Mouse (Mus musculus): Measurements from ENCODE around the gene Lpin2. TPM values are rescaled to one million over a fixed set of nuclear protein-coding genes. Genes with fewer than 3 reads are reported as not detected.

The Lpin2 gene
- polyA plus RNA-seq, 1 experiment from 2014 or later, result 59.2 TPM

- Histone ChIP-seq H3K27ac (no peak overlapping the region), H3K4me3 (no peak overlapping the region), H3K36me3 (peaks cover 94% of the 10 kb centered on the region), H3K4me2 (replicated peaks) (no peak overlapping the region), H3K4me1 (peaks cover 1% of the 10 kb centered on the region; the same call in 1 of the 2 replicates), H3K9ac (no peak overlapping the region), H3K27me3 (no peaks in the 10 kb centered on the region), H3K9me3 (no peaks in the 10 kb centered on the region)
- WGBS, result 96% methylated on average over 15 of the region's 15 CpGs
- ATAC-seq (ENCODE audit: insufficient number of reproducible peaks, insufficient read depth, low FRiP score, low TSS enrichment), result no peak
Measured at GRCm38 (mm10) chr17:71245133-71245532, 62.8 kb downstream of the Lpin2 start.

GRCm38 (mm10) chr17:71246022-71246421 is 63.7 kb downstream of the Lpin2 start:
- no peak overlapping the region for H3K4me2 ChIP-seq (replicated peaks)
- H3K36me3 ChIP-seq, result peaks cover 94% of the 10 kb centered on the region
- H3K27ac ChIP-seq, result no peak overlapping the region
- 96% methylated on average over 4 of the region's 4 CpGs for WGBS
- H3K4me1 ChIP-seq, result peaks cover 9% of the 10 kb centered on the region; the same call in 1 of the 2 replicates
- H3K9me3 ChIP-seq, result no peaks in the 10 kb centered on the region
- no peaks in the 10 kb centered on the region for H3K27me3 ChIP-seq
- no peak overlapping the region for H3K9ac ChIP-seq
- ATAC-seq (ENCODE audit: insufficient number of reproducible peaks, insufficient read depth, low FRiP score, low TSS enrichment), result no peak
- H3K4me3 ChIP-seq, result no peak overlapping the region

- H3K4me1 ChIP-seq, result peaks cover 30% of the 10 kb centered on the region
- H3K4me2 ChIP-seq (replicated peaks), result no peak overlapping the region
- no peaks in the 10 kb centered on the region for H3K9me3 ChIP-seq
- peaks cover 71% of the 10 kb centered on the region for H3K36me3 ChIP-seq
- WGBS, result 87% methylated on average over 6 of the region's 6 CpGs
- H3K9ac ChIP-seq, result no peak overlapping the region
- H3K4me3 ChIP-seq, result no peak overlapping the region
- H3K27ac ChIP-seq, result no peak overlapping the region
- no peaks in the 10 kb centered on the region for H3K27me3 ChIP-seq
- ATAC-seq (ENCODE audit: insufficient number of reproducible peaks, insufficient read depth, low FRiP score, low TSS enrichment), result no peak
Measured at GRCm38 (mm10) chr17:71248963-71249362, 66.6 kb downstream of the Lpin2 start.

- H3K4me3 ChIP-seq, result no peak overlapping the region
- no peak overlapping the region for H3K4me2 ChIP-seq (replicated peaks)
- peaks cover 61% of the 10 kb centered on the region for H3K36me3 ChIP-seq
- peaks cover 33% of the 10 kb centered on the region for H3K4me1 ChIP-seq
- no peaks in the 10 kb centered on the region for H3K27me3 ChIP-seq
- WGBS, result 81% methylated on average over 2 of the region's 2 CpGs
- H3K27ac ChIP-seq, result no peak overlapping the region; the same call in 1 of the 2 replicates
- ATAC-seq (ENCODE audit: insufficient number of reproducible peaks, insufficient read depth, low FRiP score, low TSS enrichment), result no peak
- no peak overlapping the region for H3K9ac ChIP-seq
- no peaks in the 10 kb centered on the region for H3K9me3 ChIP-seq
Measured at GRCm38 (mm10) chr17:71250046-71250445, 67.7 kb downstream of the Lpin2 start.

- ATAC-seq (ENCODE audit: insufficient number of reproducible peaks, insufficient read depth, low FRiP score, low TSS enrichment), result no peak
- Histone ChIP-seq H3K27ac (peak overlapping the region; percentile 71), H3K4me2 (replicated peaks) (no peak overlapping the region), H3K36me3 (peaks cover 52% of the 10 kb centered on the region), H3K4me3 (no peak overlapping the region), H3K4me1 (peaks cover 37% of the 10 kb centered on the region), H3K9ac (no peak overlapping the region), H3K9me3 (no peaks in the 10 kb centered on the region), H3K27me3 (no peaks in the 10 kb centered on the region)
- 67% methylated on average over 16 of the region's 16 CpGs for WGBS
Measured at GRCm38 (mm10) chr17:71250819-71251600, 68.7 kb downstream of the Lpin2 start.

GRCm38 (mm10) chr17:71251601-71252001 is 69.2 kb downstream of the Lpin2 start:
- no peak overlapping the region for H3K4me2 ChIP-seq (replicated peaks)
- no peak overlapping the region for H3K4me3 ChIP-seq
- no peaks in the 10 kb centered on the region for H3K9me3 ChIP-seq
- ATAC-seq (ENCODE audit: insufficient number of reproducible peaks, insufficient read depth, low FRiP score, low TSS enrichment), result peak; percentile 22; the same call in 1 of the 2 replicates
- H3K36me3 ChIP-seq, result peaks cover 46% of the 10 kb centered on the region
- 31% methylated on average over 6 of the region's 6 CpGs for WGBS
- no peaks in the 10 kb centered on the region for H3K27me3 ChIP-seq
- peaks cover 37% of the 10 kb centered on the region for H3K4me1 ChIP-seq
- no peak overlapping the region for H3K9ac ChIP-seq
- peak overlapping the region; percentile 71 for H3K27ac ChIP-seq

GRCm38 (mm10) chr17:71252101-71252500 is 69.7 kb downstream of the Lpin2 start:
- no peak for ATAC-seq (ENCODE audit: insufficient number of reproducible peaks, insufficient read depth, low FRiP score, low TSS enrichment)
- 56% methylated on average over 9 of the region's 9 CpGs for WGBS
- peak overlapping the region; percentile 71 for H3K27ac ChIP-seq
- peaks cover 41% of the 10 kb centered on the region for H3K36me3 ChIP-seq
- H3K4me2 ChIP-seq (replicated peaks), result no peak overlapping the region
- no peaks in the 10 kb centered on the region for H3K9me3 ChIP-seq
- no peak overlapping the region for H3K4me3 ChIP-seq
- no peaks in the 10 kb centered on the region for H3K27me3 ChIP-seq
- H3K4me1 ChIP-seq, result peaks cover 37% of the 10 kb centered on the region
- H3K9ac ChIP-seq, result no peak overlapping the region

- no peak overlapping the region for H3K27ac ChIP-seq
- peaks cover 28% of the 10 kb centered on the region for H3K36me3 ChIP-seq
- peaks cover 37% of the 10 kb centered on the region for H3K4me1 ChIP-seq
- H3K27me3 ChIP-seq, result no peaks in the 10 kb centered on the region
- no peak overlapping the region for H3K4me3 ChIP-seq
- H3K4me2 ChIP-seq (replicated peaks), result no peak overlapping the region
- ATAC-seq (ENCODE audit: insufficient number of reproducible peaks, insufficient read depth, low FRiP score, low TSS enrichment), result no peak
- 94% methylated on average over 2 of the region's 2 CpGs for WGBS
- H3K9ac ChIP-seq, result no peak overlapping the region
- no peaks in the 10 kb centered on the region for H3K9me3 ChIP-seq
Measured at GRCm38 (mm10) chr17:71253391-71253790, 71.0 kb downstream of the Lpin2 start.

GRCm38 (mm10) chr17:71254106-71254505 is 71.7 kb downstream of the Lpin2 start:
- no peak overlapping the region for H3K27ac ChIP-seq
- H3K4me1 ChIP-seq, result peaks cover 37% of the 10 kb centered on the region
- H3K4me2 ChIP-seq (replicated peaks), result no peak overlapping the region
- 74% methylated on average over 5 of the region's 5 CpGs for WGBS
- ATAC-seq (ENCODE audit: insufficient number of reproducible peaks, insufficient read depth, low FRiP score, low TSS enrichment), result no peak
- no peak overlapping the region for H3K9ac ChIP-seq
- H3K4me3 ChIP-seq, result no peak overlapping the region
- H3K9me3 ChIP-seq, result no peaks in the 10 kb centered on the region
- H3K27me3 ChIP-seq, result no peaks in the 10 kb centered on the region
- peaks cover 21% of the 10 kb centered on the region for H3K36me3 ChIP-seq

GRCm38 (mm10) chr17:71254736-71255135 is 72.4 kb downstream of the Lpin2 start:
- Histone ChIP-seq H3K4me3 (no peak overlapping the region), H3K9ac (no peak overlapping the region), H3K27ac (no peak overlapping the region), H3K4me2 (replicated peaks) (no peak overlapping the region), H3K4me1 (peaks cover 37% of the 10 kb centered on the region), H3K27me3 (no peaks in the 10 kb centered on the region), H3K36me3 (peaks cover 15% of the 10 kb centered on the region), H3K9me3 (no peaks in the 10 kb centered on the region)
- 54% methylated on average over 6 of the region's 6 CpGs for WGBS
- no peak for ATAC-seq (ENCODE audit: insufficient number of reproducible peaks, insufficient read depth, low FRiP score, low TSS enrichment)

GRCm38 (mm10) chr17:71256068-71256615 is 73.8 kb downstream of the Lpin2 start:
- H3K4me1 ChIP-seq, result peaks cover 28% of the 10 kb centered on the region
- H3K27ac ChIP-seq, result no peak overlapping the region
- H3K4me3 ChIP-seq, result no peak overlapping the region
- peaks cover 5% of the 10 kb centered on the region; the same call in 1 of the 2 replicates for H3K36me3 ChIP-seq
- no peak overlapping the region for H3K4me2 ChIP-seq (replicated peaks)
- H3K9me3 ChIP-seq, result no peaks in the 10 kb centered on the region
- no peak overlapping the region for H3K9ac ChIP-seq
- WGBS, result 77% methylated on average over 14 of the region's 14 CpGs
- no peaks in the 10 kb centered on the region for H3K27me3 ChIP-seq
- no peak for ATAC-seq (ENCODE audit: insufficient number of reproducible peaks, insufficient read depth, low FRiP score, low TSS enrichment)
